Mouse (Mus musculus): ENCODE measurements at regions not wholly inside any gene's neighbourhood (a gene's known extent, or its start where the extent isn't known, plus 50 kb on each side); places are given as distances from the start of the nearest gene placed in this dataset.

GRCm38 (mm10) chr11:56309549-56309948 is 268.7 kb upstream of the Nmur2 start:
- H3K9ac ChIP-seq (ENCODE audit: low read length), result no peak overlapping the region
- no peak for DNase-seq (ENCODE audit: low spot score, missing footprints)
- no peaks in the 10 kb centered on the region for H3K27me3 ChIP-seq (ENCODE audit: control insufficient read depth, insufficient read depth, low read length)
- ATAC-seq (ENCODE audit: low FRiP score), result no peak
- WGBS, result 90% methylated on average over 1 of the region's 1 CpGs
- H3K4me1 ChIP-seq (ENCODE audit: control insufficient read depth, insufficient read depth, low read length), result no peaks in the 10 kb centered on the region
- no peak overlapping the region for H3K4me3 ChIP-seq (ENCODE audit: low read depth, low read length)
- no peaks in the 10 kb centered on the region for H3K36me3 ChIP-seq (ENCODE audit: control insufficient read depth, insufficient read depth, low read length)
- H3K4me2 ChIP-seq, result no peak overlapping the region
- no peaks in the 10 kb centered on the region for H3K9me3 ChIP-seq (ENCODE audit: control insufficient read depth, low read length)
- H3K27ac ChIP-seq (ENCODE audit: low read depth, low read length), result no peak overlapping the region

- H3K27ac ChIP-seq (ENCODE audit: low read depth, low read length), result no peak overlapping the region
- ATAC-seq (ENCODE audit: low FRiP score) (no peak), DNase-seq (ENCODE audit: low spot score, missing footprints) (no peak)
- no peak overlapping the region for H3K4me3 ChIP-seq (ENCODE audit: low read depth, low read length)
- H3K36me3 ChIP-seq (ENCODE audit: control insufficient read depth, insufficient read depth, low read length), result no peaks in the 10 kb centered on the region
- 85% methylated on average over 5 of the region's 5 CpGs for WGBS
- H3K4me1 ChIP-seq (ENCODE audit: control insufficient read depth, insufficient read depth, low read length), result no peaks in the 10 kb centered on the region
- H3K4me2 ChIP-seq, result no peak overlapping the region
- H3K9me3 ChIP-seq (ENCODE audit: control insufficient read depth, low read length), result no peaks in the 10 kb centered on the region
- no peak overlapping the region for H3K9ac ChIP-seq (ENCODE audit: low read length)
- H3K27me3 ChIP-seq (ENCODE audit: control insufficient read depth, insufficient read depth, low read length), result no peaks in the 10 kb centered on the region
These were observed 267.7 kb upstream of the Nmur2 start for GRCm38 (mm10) chr11:56308383-56309105.

- Histone ChIP-seq H3K27me3 (ENCODE audit: control insufficient read depth, insufficient read depth, low read length) (no peaks in the 10 kb centered on the region), H3K9ac (ENCODE audit: low read length) (no peak overlapping the region), H3K36me3 (ENCODE audit: control insufficient read depth, insufficient read depth, low read length) (no peaks in the 10 kb centered on the region), H3K4me3 (ENCODE audit: low read depth, low read length) (no peak overlapping the region), H3K4me2 (no peak overlapping the region), H3K4me1 (ENCODE audit: control insufficient read depth, insufficient read depth, low read length) (no peaks in the 10 kb centered on the region), H3K27ac (ENCODE audit: low read depth, low read length) (no peak overlapping the region), H3K9me3 (ENCODE audit: control insufficient read depth, low read length) (no peaks in the 10 kb centered on the region)
- 33% methylated on average over 3 of the region's 3 CpGs for WGBS
- ATAC-seq (ENCODE audit: low FRiP score) (no peak), DNase-seq (ENCODE audit: low spot score, missing footprints) (no peak)
These were observed 266.2 kb upstream of the Nmur2 start for GRCm38 (mm10) chr11:56307051-56307450.

DNA sequence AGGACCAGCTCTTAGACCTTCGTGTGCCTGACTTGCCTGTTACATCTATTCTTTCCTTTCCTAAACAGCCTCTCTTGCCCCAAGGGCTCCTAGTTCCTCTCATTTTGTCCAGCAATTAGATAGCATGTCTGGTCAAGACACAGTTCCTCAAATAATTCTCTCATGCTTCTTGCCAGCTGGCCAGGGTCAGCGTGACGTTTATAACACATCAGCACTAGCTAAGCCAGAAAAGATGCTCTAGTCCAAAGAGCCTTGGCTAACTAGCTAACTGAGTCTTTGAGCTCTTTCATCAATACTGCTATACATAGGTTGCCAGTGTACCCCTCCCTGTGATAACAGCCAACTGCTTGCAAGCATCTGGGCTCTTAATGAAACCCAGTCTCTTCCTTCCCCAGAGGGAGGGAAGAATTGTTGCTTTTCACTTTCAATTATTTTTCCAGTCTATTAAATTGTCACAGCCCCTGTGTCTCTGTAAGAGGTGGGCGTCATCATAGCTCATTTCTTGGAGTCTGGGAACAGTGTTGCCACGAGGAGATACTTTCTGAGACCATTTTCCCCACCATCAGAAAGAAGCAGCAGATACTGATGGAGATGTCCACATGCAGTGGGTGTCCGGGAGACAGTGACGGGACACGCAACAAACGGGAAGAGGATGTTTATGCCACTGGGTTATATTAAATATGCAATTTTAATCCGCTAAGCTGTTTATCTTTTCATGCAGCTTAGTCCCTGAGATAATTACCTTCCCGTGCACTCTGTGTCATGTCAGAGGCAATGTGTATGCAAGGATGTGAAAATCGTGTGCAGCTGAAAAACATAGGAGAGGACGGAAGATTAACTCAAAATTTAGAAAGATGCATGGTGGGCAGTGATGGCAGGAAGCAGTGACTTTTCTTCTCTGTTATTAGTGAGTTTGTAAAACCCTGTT is 250.1 kb upstream of the Nmur2 start:
- DNase-seq (ENCODE audit: low spot score, missing footprints) (no peak), ATAC-seq (ENCODE audit: low FRiP score) (no peak)
- no peak overlapping the region for H3K4me2 ChIP-seq
- no peaks in the 10 kb centered on the region for H3K9me3 ChIP-seq (ENCODE audit: control insufficient read depth, low read length)
- no peak overlapping the region for H3K9ac ChIP-seq (ENCODE audit: low read length)
- WGBS, result 84% methylated on average over 13 of the region's 13 CpGs
- no peak overlapping the region for H3K27ac ChIP-seq (ENCODE audit: low read depth, low read length)
- H3K4me1 ChIP-seq (ENCODE audit: control insufficient read depth, insufficient read depth, low read length), result no peaks in the 10 kb centered on the region
- H3K4me3 ChIP-seq (ENCODE audit: low read depth, low read length), result no peak overlapping the region
- H3K36me3 ChIP-seq (ENCODE audit: control insufficient read depth, insufficient read depth, low read length), result no peaks in the 10 kb centered on the region
- no peaks in the 10 kb centered on the region for H3K27me3 ChIP-seq (ENCODE audit: control insufficient read depth, insufficient read depth, low read length)

GRCm38 (mm10) chr11:56285575-56286260 is 244.9 kb upstream of the Nmur2 start:
- no peaks in the 10 kb centered on the region for H3K27me3 ChIP-seq (ENCODE audit: control insufficient read depth, insufficient read depth, low read length)
- H3K27ac ChIP-seq (ENCODE audit: low read depth, low read length), result no peak overlapping the region
- H3K9me3 ChIP-seq (ENCODE audit: control insufficient read depth, low read length), result no peaks in the 10 kb centered on the region
- H3K4me1 ChIP-seq (ENCODE audit: control insufficient read depth, insufficient read depth, low read length), result no peaks in the 10 kb centered on the region
- no peak overlapping the region for H3K9ac ChIP-seq (ENCODE audit: low read length)
- no peak overlapping the region for H3K4me3 ChIP-seq (ENCODE audit: low read depth, low read length)
- no peak for ATAC-seq (ENCODE audit: low FRiP score)
- H3K4me2 ChIP-seq, result no peak overlapping the region
- 88% methylated on average over 2 of the region's 2 CpGs for WGBS
- H3K36me3 ChIP-seq (ENCODE audit: control insufficient read depth, insufficient read depth, low read length), result no peaks in the 10 kb centered on the region
- no peak for DNase-seq (ENCODE audit: low spot score, missing footprints)

DNA sequence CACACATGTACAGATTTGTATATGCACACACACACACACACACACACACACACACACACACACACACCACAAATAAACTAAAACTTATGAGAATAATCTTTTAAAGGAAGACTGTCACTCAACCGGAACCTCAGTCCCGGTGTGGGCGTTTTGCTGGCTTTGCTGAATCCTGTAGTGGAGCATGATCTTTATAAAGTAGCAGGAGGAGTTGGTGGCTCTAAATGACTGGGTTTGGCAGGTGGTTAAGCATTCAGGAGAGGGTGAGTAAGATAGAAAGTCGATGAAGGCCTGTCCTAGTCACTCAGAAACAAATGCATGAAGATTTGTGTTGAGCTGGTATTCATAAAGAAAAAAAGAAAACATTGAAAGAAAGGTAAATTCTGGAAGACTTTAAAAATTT is 240.4 kb upstream of the Nmur2 start:
- H3K27me3 ChIP-seq (ENCODE audit: control insufficient read depth, insufficient read depth, low read length), result no peaks in the 10 kb centered on the region
- no peaks in the 10 kb centered on the region for H3K36me3 ChIP-seq (ENCODE audit: control insufficient read depth, insufficient read depth, low read length)

GRCm38 (mm10) chr11:56280216-56280615 is 239.4 kb upstream of the Nmur2 start:
- Histone ChIP-seq H3K4me1 (ENCODE audit: control insufficient read depth, insufficient read depth, low read length) (no peaks in the 10 kb centered on the region), H3K4me2 (no peak overlapping the region), H3K36me3 (ENCODE audit: control insufficient read depth, insufficient read depth, low read length) (no peaks in the 10 kb centered on the region), H3K27ac (ENCODE audit: low read depth, low read length) (no peak overlapping the region), H3K9me3 (ENCODE audit: control insufficient read depth, low read length) (no peaks in the 10 kb centered on the region), H3K27me3 (ENCODE audit: control insufficient read depth, insufficient read depth, low read length) (no peaks in the 10 kb centered on the region), H3K9ac (ENCODE audit: low read length) (no peak overlapping the region), H3K4me3 (ENCODE audit: low read depth, low read length) (no peak overlapping the region)
- no peak for DNase-seq (ENCODE audit: low spot score, missing footprints)
- ATAC-seq (ENCODE audit: low FRiP score), result no peak
- 67% methylated on average over 2 of the region's 2 CpGs for WGBS

More for the DNA sequence above, 240.4 kb upstream of the Nmur2 start:
- Histone ChIP-seq H3K9me3 (ENCODE audit: control insufficient read depth, low read length) (no peaks in the 10 kb centered on the region), H3K4me3 (ENCODE audit: low read depth, low read length) (no peak overlapping the region), H3K27ac (ENCODE audit: low read depth, low read length) (no peak overlapping the region), H3K9ac (ENCODE audit: low read length) (no peak overlapping the region), H3K4me2 (no peak overlapping the region), H3K4me1 (ENCODE audit: control insufficient read depth, insufficient read depth, low read length) (no peaks in the 10 kb centered on the region)
- 83% methylated on average over 4 of the region's 4 CpGs for WGBS
- ATAC-seq (ENCODE audit: low FRiP score) (no peak), DNase-seq (ENCODE audit: low spot score, missing footprints) (no peak)

DNA sequence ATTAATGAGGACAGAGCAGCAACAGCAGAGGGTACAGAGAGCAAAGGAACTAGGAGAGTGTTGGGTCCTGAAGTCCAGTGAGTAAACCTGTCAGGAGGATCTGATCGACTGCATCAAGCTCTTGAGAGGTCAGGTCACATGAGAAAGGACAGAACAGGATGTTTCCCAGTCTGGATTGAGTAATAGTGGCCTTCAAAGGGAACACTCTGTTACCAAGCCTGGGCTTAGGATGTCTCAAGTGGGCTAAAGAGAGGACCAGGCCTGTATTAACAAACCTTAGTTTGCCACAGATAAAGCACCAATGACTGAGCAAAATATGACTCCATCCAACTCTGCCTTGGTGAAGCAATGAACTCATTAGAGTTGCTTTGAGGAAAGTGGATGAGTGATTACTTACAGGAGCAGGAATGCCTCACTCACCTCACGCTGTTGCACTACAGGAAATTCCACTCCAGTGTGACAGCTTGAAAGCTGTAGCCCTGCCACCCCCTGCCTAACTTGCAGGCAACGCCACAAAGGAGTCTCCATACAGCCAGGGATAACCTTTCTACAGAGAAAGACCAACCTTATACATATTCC is 229.2 kb upstream of the Nmur2 start:
- ATAC-seq (ENCODE audit: low FRiP score) (no peak), DNase-seq (ENCODE audit: low spot score, missing footprints) (no peak)
- Histone ChIP-seq H3K36me3 (ENCODE audit: control insufficient read depth, insufficient read depth, low read length) (no peaks in the 10 kb centered on the region), H3K4me1 (ENCODE audit: control insufficient read depth, insufficient read depth, low read length) (no peaks in the 10 kb centered on the region), H3K27me3 (ENCODE audit: control insufficient read depth, insufficient read depth, low read length) (no peaks in the 10 kb centered on the region), H3K27ac (ENCODE audit: low read depth, low read length) (no peak overlapping the region), H3K9me3 (ENCODE audit: control insufficient read depth, low read length) (no peaks in the 10 kb centered on the region), H3K4me3 (ENCODE audit: low read depth, low read length) (no peak overlapping the region), H3K9ac (ENCODE audit: low read length) (no peak overlapping the region), H3K4me2 (no peak overlapping the region)
- WGBS, result 63% methylated on average over 3 of the region's 3 CpGs
